Mouse (Mus musculus): ENCODE measurements at regions not wholly inside any gene's neighbourhood (a gene's known extent, or its start where the extent isn't known, plus 50 kb on each side); places are given as distances from the start of the nearest gene placed in this dataset.
A peak's percentile ranks its signal among the peaks of the same experiment; 100 is the strongest.

GRCm38 (mm10) chr3:20695322-20695859 is 328.4 kb upstream of the Agtr1b start:
- DNase-seq (ENCODE audit: extremely low spot score in 1 of 2, low spot score in 1 of 2): no peak

DNA sequence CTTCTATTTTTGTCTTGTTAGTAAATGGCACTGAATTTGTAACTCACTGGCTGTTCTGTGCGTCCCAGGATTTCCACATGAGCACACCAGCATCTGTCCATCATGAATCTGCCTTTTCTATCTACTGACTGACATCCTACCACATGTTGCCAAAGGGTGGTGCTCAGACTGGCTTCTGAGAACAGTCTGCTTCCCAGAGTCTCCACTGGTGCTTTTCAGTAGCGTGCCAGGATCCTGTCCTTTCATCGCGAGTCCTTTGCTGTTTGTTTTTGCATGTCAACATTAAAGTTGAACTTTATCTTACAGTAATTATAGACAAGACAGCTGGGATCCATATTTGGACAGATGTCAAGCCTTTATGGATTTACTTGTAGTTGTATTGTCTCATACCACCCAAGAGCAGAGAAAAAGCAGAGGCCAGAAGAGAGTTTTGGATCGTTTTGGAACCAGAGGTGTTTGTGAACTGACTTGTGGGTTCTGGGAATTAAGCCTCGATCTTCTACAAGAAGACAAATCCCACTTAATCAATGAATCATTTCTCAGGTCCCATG is 314.0 kb upstream of the Agtr1b start:
- DNase-seq (ENCODE audit: extremely low spot score in 1 of 2, low spot score in 1 of 2): no peak

DNA sequence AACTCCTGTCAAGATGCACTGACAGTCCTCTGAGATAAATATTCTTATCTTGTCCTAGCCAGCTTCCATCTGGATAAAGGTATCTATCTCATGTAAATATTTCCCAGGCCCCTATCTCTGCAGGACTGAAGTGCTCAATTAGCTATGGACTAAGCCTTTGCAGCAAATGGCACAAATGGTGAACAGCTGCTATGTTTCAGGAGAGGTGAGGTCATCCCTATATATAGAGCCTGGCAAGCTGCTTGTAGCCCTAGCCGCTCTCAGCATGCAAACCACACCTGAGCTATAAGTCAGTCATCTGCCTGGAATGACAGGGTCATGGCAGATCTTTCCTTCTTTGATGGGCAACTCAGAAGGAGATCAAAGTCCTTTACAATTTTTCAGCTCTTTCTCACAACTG is 294.9 kb upstream of the Agtr1b start:
- DNase-seq (ENCODE audit: extremely low spot score in 1 of 2, low spot score in 1 of 2): no peak

DNA sequence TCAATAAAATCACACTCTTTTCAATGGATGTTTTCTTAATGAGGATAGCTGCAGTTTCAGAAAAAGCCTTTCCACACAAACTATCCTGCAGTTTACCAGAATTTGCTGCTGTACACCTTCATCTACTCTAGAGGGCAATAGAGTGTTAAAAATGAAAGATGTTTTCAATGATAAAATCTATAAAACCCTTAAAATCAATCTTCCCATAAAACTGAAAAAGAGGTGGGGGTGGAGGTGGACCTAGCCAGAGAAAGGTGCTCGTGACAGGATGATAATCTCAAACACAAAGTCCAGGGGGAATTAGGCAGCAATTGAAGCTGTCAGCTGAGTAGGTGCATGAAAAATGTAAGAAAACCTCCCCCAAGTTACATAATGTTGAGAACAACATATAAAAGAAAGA is 288.4 kb upstream of the Agtr1b start:
- peak in 1 of 2 experiments; percentile 12 for DNase-seq (ENCODE audit: extremely low spot score in 1 of 2, low spot score in 1 of 2)

Measured in layer of hippocampus, postnatal 25 days (tissue).